Mouse (Mus musculus): ENCODE results near the gene Dbx1. TPM values are rescaled to one million over a fixed set of nuclear protein-coding genes. Genes with fewer than 3 reads are reported as not detected.

Gene Dbx1
- total RNA-seq, 2 experiments from 2014 or later: not detected

- DNase-seq (ENCODE audit: low spot score in 2 of 2): no peak
- intact Hi-C loops (cut with DNase I): loop anchor here (5.0 kb wide), 2 partner anchors 43 to 278 kb away; partner anchors contain the start of gene Slc6a5
Measured at GRCm38 (mm10) chr7:49634291-49635073, 2.2 kb downstream of the Dbx1 start.

GRCm38 (mm10) chr7:49633375-49633956, 3.2 kb downstream of the Dbx1 start:
- no peak for DNase-seq (ENCODE audit: low spot score in 2 of 2)
- intact Hi-C loops (cut with DNase I): loop anchor here (5.0 kb wide), 1 partner anchor 279 kb away; the partner anchor contains the start of gene Slc6a5

DNA sequence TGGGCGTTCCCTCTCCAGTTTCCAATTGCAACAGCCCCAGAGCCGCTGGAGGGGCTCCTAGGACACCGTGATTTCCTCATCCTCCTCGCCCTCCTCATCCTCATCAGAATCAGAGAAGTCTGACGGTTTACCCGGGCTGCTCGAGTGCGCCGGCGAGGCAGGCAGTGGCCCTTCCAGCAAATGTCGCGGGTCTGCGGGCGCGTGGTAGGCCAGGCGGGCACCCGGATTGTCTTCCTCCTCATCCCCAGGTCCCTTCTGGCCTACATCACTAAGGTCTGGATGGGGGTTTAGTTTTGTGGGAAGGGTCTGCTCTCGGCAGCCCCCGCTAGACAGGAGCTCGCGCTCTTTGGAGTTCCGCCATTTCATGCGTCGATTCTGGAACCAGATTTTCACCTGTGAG, 4.3 kb downstream of the Dbx1 start:
- intact Hi-C loops (cut with DNase I): loop anchor here (5.0 kb wide), 1 partner anchor 280 kb away; the partner anchor contains the start of gene Slc6a5
- DNase-seq (ENCODE audit: low spot score in 2 of 2): no peak

DNA sequence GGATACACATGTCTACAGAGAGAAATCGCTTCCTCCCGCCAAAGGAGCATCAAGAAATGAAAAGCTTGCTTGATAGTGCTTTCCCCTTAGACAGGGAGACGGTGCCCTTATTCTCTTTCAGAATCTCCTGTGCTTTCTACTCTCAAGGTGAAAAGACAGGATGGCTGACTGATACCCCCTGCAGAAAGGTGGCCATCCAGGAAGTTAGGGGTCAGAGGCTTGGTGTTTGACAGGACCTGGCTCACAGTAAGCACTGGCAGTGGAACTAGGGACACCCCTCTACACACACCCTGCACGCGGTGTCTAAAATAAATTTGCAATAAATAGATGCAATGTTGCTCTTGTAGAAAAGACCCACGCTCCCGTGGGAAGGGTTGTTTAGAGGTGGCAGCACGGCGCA, 4.8 kb downstream of the Dbx1 start:
- no peak for DNase-seq (ENCODE audit: low spot score in 2 of 2)
- intact Hi-C loops (cut with DNase I): loop anchor here (5.0 kb wide), 1 partner anchor 280 kb away; the partner anchor contains the start of gene Slc6a5

DNA sequence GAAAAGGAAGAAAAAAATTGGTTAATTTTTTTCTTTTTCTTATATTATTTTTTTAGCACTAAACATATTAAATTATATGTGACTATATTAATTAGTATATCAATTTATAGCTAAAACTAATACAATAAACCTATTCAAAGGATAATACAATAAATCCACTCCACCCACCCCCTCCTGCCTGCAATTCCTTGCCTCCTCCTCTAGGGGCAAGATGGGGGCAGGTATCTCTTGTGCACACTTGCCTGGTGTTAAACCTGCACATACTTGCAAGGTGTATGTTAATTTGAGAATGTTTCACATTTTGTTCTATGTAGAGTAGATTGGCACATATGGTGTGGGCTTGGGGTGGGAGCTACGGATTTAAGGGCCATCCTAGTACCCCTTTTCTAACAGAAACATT, 16.5 kb downstream of the Dbx1 start:
- intact Hi-C loops (cut with DNase I): no loop called here

DNA sequence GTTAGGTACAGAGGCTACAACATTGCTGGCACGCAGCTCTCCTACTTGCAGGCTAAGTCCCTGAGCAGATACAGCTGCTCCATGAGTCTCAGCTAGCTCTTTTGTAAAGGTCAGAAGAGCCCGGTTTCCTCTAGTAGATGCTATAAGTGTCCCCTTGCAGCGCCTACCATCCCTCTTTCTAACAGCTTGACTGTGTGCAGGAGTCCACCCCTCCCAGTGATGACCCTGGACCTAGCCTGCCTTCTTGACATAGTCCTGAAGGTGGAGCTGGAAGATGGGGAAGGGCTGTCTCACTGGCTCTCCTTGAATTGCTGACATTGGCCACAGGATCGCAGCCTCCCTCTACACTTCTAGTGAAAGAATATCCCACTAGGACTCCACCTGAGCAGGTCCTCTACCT, 19.6 kb downstream of the Dbx1 start:
- intact Hi-C loops (cut with DNase I): loop anchor here (5.0 kb wide), 1 partner anchor 305 kb away; no protein-coding TSS in a partner anchor
- no peak for DNase-seq (ENCODE audit: low spot score in 2 of 2)

More for the DNA sequence above, 16.5 kb downstream of the Dbx1 start:
- DNase-seq (ENCODE audit: low spot score in 2 of 2): no peak

DNA sequence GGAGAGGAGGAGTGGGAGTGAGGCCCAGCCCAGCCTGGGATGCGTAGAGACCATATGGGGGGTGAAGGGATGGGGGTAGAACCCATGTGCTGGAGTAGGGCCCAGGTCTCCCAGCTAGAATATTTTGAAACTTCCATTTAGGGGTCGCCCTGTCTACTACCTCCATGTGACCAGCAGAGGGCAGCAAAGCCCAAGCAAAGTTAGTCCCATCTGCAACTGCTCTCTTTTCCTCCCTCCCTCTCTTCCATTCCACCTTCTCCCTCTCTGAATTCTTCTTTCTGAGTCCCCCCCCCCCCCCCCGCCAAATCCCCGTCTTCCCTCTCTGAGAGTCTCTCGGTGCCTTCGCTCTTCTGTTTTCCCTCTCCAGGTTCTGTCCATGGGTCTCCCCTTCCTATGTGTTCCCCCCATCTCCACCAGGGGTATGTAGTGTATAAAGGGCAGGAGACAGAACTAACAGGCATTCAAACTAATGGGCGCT, 20.4 kb downstream of the Dbx1 start:
- intact Hi-C loops (cut with DNase I): loop anchor here (1.0 to 5.0 kb wide), 2 partner anchors 138 to 306 kb away; no protein-coding TSS in a partner anchor

DNA sequence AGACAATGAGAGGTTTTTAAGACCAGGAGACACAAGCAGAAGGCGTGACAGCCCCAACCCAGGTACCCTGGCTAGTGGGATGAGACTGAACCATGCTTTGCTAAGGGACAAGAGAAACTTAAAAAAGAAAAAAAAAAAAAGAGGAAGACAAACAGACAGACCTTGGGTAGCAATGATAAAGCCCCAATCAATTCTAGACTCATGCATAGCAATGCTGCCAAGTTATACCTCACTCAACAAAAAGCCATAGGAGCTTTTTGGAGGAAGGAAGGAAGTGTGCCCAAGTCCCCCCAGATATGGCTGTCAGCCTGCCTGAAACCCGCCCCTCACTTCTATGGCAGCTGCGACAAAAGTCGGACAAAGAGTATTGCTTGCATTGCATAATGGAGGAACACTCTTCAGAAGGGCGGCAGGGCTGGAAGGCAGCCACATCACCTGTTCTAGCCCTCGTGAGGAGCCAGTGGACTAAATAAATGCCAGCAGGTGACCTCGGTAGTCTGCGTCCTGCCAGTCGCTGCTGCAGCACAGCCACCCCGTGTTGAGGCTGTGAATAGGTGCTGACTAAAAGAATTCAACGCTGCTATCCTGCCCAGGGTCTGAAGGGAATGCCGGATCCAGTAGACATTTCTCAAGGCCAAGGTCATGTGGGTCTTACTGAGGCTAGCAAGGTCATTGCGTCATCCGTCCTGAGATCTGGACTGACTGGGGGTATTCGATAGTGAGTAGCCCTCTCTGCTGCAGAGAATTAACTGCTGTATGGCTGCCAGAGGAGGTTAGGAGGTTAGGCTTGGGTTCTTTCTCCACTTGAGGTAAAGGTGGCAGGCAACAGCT, 31.5 kb downstream of the Dbx1 start:
- DNase-seq (ENCODE audit: low spot score in 2 of 2): no peak
- intact Hi-C loops (cut with DNase I): no loop called here

More for the DNA sequence above, 20.4 kb downstream of the Dbx1 start:
- peak in 1 of 2 experiments; percentile 59 for DNase-seq (ENCODE audit: low spot score in 2 of 2)

GRCm38 (mm10) chr7:49604244-49604643, 32.4 kb downstream of the Dbx1 start:
- intact Hi-C loops (cut with DNase I): no loop called here

DNA sequence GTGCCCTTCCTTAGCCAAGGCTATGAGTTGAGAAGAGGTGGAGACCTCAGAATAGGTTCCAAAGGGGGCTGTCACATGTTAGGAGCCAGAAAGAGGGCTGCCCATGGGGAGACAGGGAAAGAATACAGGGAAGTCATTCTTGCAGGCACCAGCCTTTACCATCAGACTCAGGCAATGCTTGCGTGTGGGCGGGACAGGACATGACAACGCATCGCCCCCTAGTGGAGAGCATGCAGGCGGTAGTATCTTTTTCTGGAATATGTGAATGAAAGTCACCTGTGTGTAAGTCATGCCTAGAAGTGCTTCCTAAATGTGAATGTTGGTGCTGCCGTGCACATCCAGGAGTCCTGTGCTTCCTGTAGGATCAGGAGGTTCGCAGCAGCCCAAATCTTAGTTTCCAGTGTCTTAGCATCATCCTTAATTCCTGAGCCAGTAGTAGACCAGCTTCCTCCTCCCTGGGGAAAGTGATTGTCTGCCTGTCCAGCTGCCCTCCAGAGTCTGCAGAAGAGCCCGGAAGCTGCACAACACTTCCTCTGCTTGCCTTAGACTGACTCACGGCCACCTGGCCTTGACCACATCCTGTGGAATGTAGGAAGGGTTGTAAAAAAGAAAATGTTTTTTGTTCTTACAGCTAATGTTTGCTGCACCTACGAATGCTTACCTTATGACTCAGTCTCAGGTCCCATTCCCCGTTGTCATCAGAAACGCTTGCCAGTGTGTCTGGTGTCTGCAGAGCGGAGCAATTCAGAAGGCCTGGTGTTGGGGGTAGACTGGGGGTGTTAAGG, 35.3 kb downstream of the Dbx1 start:
- intact Hi-C loops (cut with DNase I): no loop called here

More at GRCm38 (mm10) chr7:49604244-49604643, 32.4 kb downstream of the Dbx1 start:
- DNase-seq (ENCODE audit: low spot score in 2 of 2): no peak

DNA sequence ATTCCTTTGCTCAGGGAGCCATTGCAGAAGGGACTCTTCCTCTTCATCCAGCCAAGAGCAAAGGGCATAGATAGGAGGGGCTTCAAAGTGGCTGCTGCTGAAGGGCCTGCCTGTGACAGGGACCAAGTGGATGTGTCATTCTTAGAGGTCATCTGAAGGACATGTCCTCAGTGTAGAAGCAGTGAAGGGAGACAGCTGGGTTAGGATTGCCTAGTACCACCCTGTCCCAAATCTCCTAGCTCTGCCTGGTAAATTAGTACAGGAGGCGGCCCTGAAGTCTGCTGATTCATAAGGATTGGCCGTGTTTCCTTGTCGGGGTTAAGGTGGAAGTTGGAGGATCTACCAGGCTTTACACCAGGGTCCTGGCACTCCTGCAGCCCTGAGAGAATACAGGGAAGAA, 36.7 kb downstream of the Dbx1 start:
- DNase-seq (ENCODE audit: low spot score in 2 of 2): no peak
- intact Hi-C loops (cut with DNase I): no loop called here

More for the DNA sequence above, 35.3 kb downstream of the Dbx1 start:
- DNase-seq (ENCODE audit: low spot score in 2 of 2): peak; percentile 72 to 82

DNA sequence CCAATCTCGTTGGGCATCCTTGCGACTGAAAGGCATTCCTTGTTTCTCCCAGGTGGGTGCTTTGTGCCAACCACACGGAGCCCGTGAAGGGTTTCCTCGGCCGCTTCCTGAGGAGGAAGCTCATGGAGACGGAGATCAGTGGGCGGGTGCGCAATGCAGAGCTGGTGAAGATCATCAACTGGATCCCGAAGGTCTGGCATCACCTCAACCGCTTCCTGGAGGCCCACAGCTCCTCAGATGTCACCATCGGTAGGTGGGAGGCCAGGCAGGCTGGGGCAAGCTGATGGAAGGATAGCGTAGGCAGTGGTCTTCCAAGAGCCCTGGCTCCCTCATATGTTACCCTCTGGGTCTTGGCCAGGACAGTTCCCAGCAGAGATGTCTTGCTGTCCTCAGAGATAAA, 38.4 kb downstream of the Dbx1 start:
- DNase-seq (ENCODE audit: low spot score in 2 of 2): no peak
- intact Hi-C loops (cut with DNase I): no loop called here

GRCm38 (mm10) chr7:49597776-49598175, 38.9 kb downstream of the Dbx1 start:
- intact Hi-C loops (cut with DNase I): no loop called here
- no peak for DNase-seq (ENCODE audit: low spot score in 2 of 2)

GRCm38 (mm10) chr7:49589635-49590034, 47.0 kb downstream of the Dbx1 start:
- DNase-seq (ENCODE audit: low spot score in 2 of 2): no peak
- intact Hi-C loops (cut with DNase I): no loop called here

GRCm38 (mm10) chr7:49586530-49587120, 50.0 kb downstream of the Dbx1 start:
- intact Hi-C loops (cut with DNase I): no loop called here
- no peak for DNase-seq (ENCODE audit: low spot score in 2 of 2)

DNA sequence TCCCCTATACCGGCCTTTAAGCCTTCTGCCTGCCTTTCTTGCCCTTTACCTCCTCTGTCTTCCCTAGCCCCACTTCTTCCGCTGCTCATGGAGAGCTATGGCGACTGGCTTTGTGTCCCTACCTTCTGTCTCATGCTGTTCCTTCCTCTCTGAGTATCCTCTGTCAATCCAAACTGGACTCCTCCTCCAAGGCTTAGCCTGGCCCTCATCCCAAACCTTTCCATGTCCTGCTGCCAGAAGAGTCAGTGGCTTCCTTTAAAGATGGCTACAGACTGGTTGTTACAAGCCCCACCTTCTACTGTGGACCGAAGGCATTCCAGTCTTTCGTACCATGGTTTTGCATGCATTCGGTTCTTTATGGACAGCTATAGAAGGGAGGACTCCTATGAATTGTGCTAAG, 53.5 kb downstream of the Dbx1 start:
- intact Hi-C loops (cut with DNase I): no loop called here
- DNase-seq (ENCODE audit: low spot score in 2 of 2): no peak

DNA sequence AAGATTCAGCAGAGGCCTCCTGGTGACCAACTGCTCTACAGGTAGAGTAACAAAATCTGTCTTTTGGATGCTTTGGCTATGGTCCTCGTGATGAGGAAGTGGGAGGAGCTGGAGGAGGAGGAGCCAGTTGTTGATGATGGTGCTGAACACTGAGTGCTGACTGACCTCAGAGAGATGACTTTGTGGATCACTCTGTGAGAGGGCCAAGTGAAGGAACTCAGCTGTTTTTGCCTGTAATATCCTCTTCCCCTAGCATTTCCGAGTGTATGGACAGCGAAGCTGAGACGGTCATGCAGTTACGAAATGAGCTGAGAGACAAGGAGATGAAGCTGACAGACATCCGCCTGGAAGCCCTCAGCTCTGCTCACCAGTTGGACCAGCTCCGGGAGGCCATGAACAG, 54.1 kb downstream of the Dbx1 start:
- intact Hi-C loops (cut with DNase I): no loop called here
- no peak for DNase-seq (ENCODE audit: low spot score in 2 of 2)

DNA sequence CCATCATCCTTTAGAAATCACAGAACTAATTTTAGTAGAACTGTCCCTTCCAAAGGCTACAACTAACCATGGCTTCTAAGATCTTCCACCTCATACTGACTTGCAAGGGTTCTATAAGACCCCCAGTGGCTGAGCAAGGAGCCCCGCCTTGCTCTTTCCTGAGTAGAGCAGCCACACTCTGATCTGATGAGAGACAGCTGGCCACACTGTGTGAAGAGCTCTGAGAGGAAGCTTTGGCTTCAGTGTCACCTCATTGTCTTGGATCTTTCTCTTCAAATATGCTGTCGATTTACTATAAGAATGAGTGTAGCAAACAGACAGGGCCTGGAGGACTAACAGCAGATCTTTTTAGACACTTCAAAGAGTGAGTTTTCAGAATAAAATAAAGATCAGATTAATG, 54.7 kb downstream of the Dbx1 start:
- intact Hi-C loops (cut with DNase I): no loop called here
- DNase-seq (ENCODE audit: low spot score in 2 of 2): no peak

Measured in left cerebral cortex, postnatal 36 days (tissue).